Mouse (Mus musculus) thymus, postnatal 0 days (tissue): ENCODE data around the gene Gpr182. TPM values are rescaled to one million over a fixed set of nuclear protein-coding genes. Genes with fewer than 3 reads are reported as not detected.

ENCODE experiments used
- DNase-seq: peaks from one replicate; pipeline ENCODE4 v3.0.0-alpha.2; 2015; ENCODE audit warnings: low spot score
- polyA plus RNA-seq: library from polyadenylated mRNA; unstranded; fragments of >200 nt; fragmentation: Nextera tagmentation; extraction: Ambion mirVana; gene quantifications from 2 replicates; pipeline ENCODE4 v1.2.1, GENCODE M21; 2015

Gpr182 gene
- polyA plus RNA-seq, 1 experiment from 2014 or later: 0.90 TPM

DNA sequence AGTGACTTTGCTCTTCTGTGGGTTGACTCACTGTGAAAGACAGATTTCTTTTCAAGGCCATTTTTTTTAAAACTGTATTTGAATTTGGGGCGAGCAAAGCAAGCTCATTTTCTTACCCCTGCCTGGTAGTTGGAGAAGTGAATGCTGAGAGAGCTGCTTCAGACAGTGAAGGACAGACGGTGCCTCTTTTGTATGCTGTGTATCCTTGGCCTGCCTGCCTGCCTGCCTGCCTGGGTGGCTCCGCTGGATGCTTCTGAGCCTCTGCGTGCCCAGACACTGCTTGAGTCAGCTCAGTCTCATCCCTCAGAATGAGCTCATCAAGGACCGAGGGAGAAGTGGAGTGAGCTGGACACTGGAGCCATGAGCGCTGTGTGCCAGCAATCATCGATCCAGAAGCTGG lies 52.6 kb downstream of the Gpr182 start:
- no peak for DNase-seq

Other genes with a start within 250 kb of the Gpr182 start
- gene Ndufa4l2, start 236.8 kb downstream of the Gpr182 start, polyA plus RNA-seq: 10.4 and 13.2 TPM in 2 replicates
- 102 and 118 TPM in 2 replicates for gene Shmt2, start 229.3 kb downstream of the Gpr182 start, polyA plus RNA-seq
- gene Nxph4, start 217.2 kb downstream of the Gpr182 start, polyA plus RNA-seq: 0.19 and 0.23 TPM in 2 replicates
- gene Lrp1, start 130.6 kb downstream of the Gpr182 start, polyA plus RNA-seq: 8.0 and 8.6 TPM in 2 replicates
- gene Stat6, start 108.7 kb downstream of the Gpr182 start, polyA plus RNA-seq: 38.4 and 47.9 TPM in 2 replicates
- 10.6 and 10.9 TPM in 2 replicates for gene Nemp1, start 84.8 kb downstream of the Gpr182 start, polyA plus RNA-seq
- gene Nab2, start 83.2 kb downstream of the Gpr182 start, polyA plus RNA-seq: 9.2 and 10.0 TPM in 2 replicates
- gene Myo1a, start 46.6 kb downstream of the Gpr182 start, polyA plus RNA-seq: 0.62 and 0.68 TPM in 2 replicates
- 3.1 and 3.9 TPM in 2 replicates for gene Tac2, start 27.3 kb downstream of the Gpr182 start, polyA plus RNA-seq
- 1.3 and 1.7 TPM in 2 replicates for gene Zbtb39, start 12.2 kb downstream of the Gpr182 start, polyA plus RNA-seq
- gene Rdh1, start 8.0 kb upstream of the Gpr182 start, polyA plus RNA-seq: 0.03 TPM in 1 of 2 replicates, not detected in the other
- gene Rdh16f1, start 8.1 kb upstream of the Gpr182 start, polyA plus RNA-seq: 0.09 TPM in 1 of 2 replicates, not detected in the other
- gene Rdh9, start 24.7 kb upstream of the Gpr182 start, polyA plus RNA-seq: not detected in 2 replicates
- 0.05 TPM in 1 of 2 replicates, not detected in the other for gene Rdh16, start 49.4 kb upstream of the Gpr182 start, polyA plus RNA-seq
- not detected in 2 replicates for gene Rdh19, start 98.2 kb upstream of the Gpr182 start, polyA plus RNA-seq
- gene Rdh16f2, start 114.7 kb upstream of the Gpr182 start, polyA plus RNA-seq: 0.10 TPM in 1 of 2 replicates, not detected in the other
- gene Rdh7, start 137.1 kb upstream of the Gpr182 start, polyA plus RNA-seq: not detected in 2 replicates
- 0.33 and 0.39 TPM in 2 replicates for gene Sdr9c7, start 146.8 kb upstream of the Gpr182 start, polyA plus RNA-seq